Mouse (Mus musculus): ENCODE results near the gene Btnl9.

GRCm38 (mm10) chr11:49119635-49120034 lies 67.3 kb downstream of the Btnl9 start:
- TF ChIP-seq CTCF (IDR thresholded peaks at IDR 0.05; ENCODE audit: low read depth), result no peak
- TF ChIP-seq EP300 (IDR thresholded peaks at IDR 0.05; ENCODE audit: low read depth), result no peak

All from heart, postnatal 0 days (tissue).